Mouse (Mus musculus): ENCODE results near the gene Nmnat2. TPM values are rescaled to one million over a fixed set of nuclear protein-coding genes. Genes with fewer than 3 reads are reported as not detected.

Nmnat2 gene
- polyA plus RNA-seq, 1 experiment from 2014 or later = 0.89 TPM

DNA sequence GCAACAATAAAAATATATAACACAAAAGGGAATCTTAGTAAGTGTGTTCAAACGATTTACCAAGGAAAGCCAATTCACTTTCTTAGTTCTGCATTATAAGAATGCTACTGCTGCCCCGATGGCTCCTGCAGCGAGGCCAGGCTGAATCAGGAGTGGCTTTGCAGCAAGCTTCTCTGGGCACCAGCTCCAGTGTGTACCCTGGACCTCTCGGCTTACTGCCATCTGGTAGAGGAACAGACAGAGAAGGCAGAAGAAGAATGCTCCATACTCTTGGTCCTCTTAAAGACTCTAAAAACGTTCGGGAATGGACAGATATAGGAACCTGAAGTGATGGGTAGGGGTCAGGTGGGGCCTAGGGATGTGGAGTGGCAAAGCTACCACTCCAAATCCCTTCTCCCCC lies 53.0 kb downstream of the Nmnat2 start:
- H3K27me3 ChIP-seq = no peaks in the 10 kb centered on the region
- no peak overlapping the region for H3K27ac ChIP-seq
- H3K9me3 ChIP-seq (replicated peaks) = no peaks in the 10 kb centered on the region
- H3K4me1 ChIP-seq (replicated peaks) = peaks cover 8% of the 10 kb centered on the region; the same call in 1 of the 2 replicates
- H3K9ac ChIP-seq = no peak overlapping the region
- H3K4me3 ChIP-seq = no peak overlapping the region
- no peak overlapping the region for H3K4me2 ChIP-seq
- H3K36me3 ChIP-seq = no peaks in the 10 kb centered on the region
- ATAC-seq (replicated peaks; ENCODE audit: insufficient number of reproducible peaks, insufficient read depth, low FRiP score, low read depth) = no peak
- WGBS = 82% methylated on average over 6 of the region's 6 CpGs

DNA sequence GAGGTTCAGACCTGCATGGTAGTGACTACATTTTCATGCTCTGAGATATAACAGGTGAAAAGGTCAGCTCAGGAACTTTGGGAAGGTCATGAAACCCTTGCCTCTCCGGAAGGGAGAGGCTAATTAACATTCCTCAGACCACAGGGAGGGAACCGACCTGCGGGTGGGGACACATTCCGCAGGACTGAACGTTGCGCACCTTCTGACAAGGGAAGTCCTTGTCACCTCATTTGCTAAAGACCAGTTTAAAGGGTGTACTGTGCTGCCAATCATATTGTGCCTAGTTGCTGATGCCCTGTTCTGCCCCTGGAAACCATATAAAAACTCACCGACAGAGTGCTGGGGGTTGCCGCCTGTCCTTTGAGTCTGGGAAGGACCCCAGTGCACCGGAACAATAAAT lies 54.5 kb downstream of the Nmnat2 start:
- no peak overlapping the region for H3K4me3 ChIP-seq
- H3K9me3 ChIP-seq (replicated peaks) = no peaks in the 10 kb centered on the region
- H3K27ac ChIP-seq = no peak overlapping the region
- no peak overlapping the region for H3K4me2 ChIP-seq
- H3K36me3 ChIP-seq = no peaks in the 10 kb centered on the region
- H3K9ac ChIP-seq = no peak overlapping the region
- peaks cover 11% of the 10 kb centered on the region; the same call in 1 of the 2 replicates for H3K4me1 ChIP-seq (replicated peaks)
- no peak for ATAC-seq (replicated peaks; ENCODE audit: insufficient number of reproducible peaks, insufficient read depth, low FRiP score, low read depth)
- 48% methylated on average over 9 of the region's 9 CpGs for WGBS
- no peaks in the 10 kb centered on the region for H3K27me3 ChIP-seq

DNA sequence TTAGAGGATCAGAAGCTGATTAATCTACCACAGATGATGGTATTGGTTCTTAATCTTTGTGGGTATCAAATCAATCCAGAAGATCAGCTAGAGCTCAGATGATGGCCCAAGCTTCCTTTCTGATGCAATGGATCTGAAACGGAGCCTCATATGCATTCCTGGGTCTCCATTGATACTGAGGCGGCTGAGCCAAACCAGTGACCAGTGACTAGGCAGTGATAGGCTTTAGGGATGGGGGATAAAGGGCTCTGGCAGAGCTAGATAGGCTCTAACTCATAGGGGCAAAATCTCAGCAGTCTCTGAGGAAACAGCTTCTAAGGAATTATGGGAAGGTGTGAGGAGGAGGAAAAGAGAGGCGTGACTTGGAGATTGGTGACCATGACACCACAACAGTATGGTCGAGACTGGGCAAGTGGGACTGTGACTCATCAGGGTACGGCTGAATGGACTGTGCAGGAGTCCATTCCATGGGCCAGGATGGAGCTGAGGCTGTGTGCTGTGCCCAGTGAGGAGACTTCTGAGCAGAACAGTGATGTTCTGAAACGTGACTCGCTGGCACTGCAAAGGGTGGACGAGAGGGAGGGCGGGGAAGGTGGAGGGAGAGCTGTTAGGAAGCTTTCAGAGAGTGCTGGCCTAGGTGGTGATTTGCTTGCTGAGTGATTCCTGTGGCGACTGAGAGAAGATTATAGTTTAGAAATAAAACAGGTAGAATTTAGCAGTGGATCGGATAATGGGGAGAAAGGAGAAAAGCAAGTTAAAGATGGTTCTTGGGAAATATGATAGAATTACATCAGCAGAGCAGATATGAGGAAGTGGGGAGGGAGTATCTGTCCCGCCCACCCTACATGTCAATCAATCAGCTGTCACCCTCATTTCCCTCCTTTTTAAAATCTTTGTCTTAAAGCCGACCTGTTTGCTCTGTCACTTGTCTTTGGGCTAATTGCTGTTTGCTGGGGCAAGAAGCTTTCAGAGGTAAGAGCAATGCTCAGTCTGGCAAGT lies 55.9 kb downstream of the Nmnat2 start:
- Histone ChIP-seq H3K4me2 (no peak overlapping the region), H3K9me3 (replicated peaks) (no peaks in the 10 kb centered on the region), H3K4me1 (replicated peaks) (peaks cover 17% of the 10 kb centered on the region; the same call in 1 of the 2 replicates), H3K27ac (no peak overlapping the region), H3K27me3 (no peaks in the 10 kb centered on the region), H3K36me3 (no peaks in the 10 kb centered on the region), H3K4me3 (no peak overlapping the region), H3K9ac (no peak overlapping the region)
- ATAC-seq (replicated peaks; ENCODE audit: insufficient number of reproducible peaks, insufficient read depth, low FRiP score, low read depth) = no peak
- WGBS = 64% methylated on average over 13 of the region's 13 CpGs

DNA sequence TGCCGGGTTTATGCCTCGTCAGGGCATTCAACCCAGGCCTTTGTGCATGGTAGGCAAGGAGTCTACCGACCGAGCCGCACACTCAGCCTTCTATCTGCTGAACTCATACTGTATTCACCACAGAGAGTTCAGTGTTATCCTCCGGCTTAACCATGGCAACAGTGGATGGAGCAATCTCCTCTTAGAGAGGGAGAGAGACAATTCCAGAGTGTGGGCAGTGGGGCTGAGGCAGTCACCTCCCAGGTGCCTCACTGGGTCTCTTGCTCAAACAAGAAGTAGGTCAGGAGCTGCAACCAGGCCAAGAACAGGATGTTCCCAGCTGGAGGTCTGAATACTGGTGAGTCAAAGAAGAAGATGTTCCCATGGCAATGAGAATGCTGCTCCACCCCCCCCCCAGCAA lies 56.8 kb downstream of the Nmnat2 start:
- no peaks in the 10 kb centered on the region for H3K27me3 ChIP-seq
- no peak overlapping the region for H3K27ac ChIP-seq
- no peaks in the 10 kb centered on the region for H3K9me3 ChIP-seq (replicated peaks)
- no peak overlapping the region for H3K4me2 ChIP-seq
- 86% methylated on average over 6 of the region's 6 CpGs for WGBS
- ATAC-seq (replicated peaks; ENCODE audit: insufficient number of reproducible peaks, insufficient read depth, low FRiP score, low read depth) = no peak
- no peak overlapping the region for H3K9ac ChIP-seq
- H3K4me3 ChIP-seq = no peak overlapping the region
- peaks cover 11% of the 10 kb centered on the region; the same call in 1 of the 2 replicates for H3K4me1 ChIP-seq (replicated peaks)
- no peaks in the 10 kb centered on the region for H3K36me3 ChIP-seq

DNA sequence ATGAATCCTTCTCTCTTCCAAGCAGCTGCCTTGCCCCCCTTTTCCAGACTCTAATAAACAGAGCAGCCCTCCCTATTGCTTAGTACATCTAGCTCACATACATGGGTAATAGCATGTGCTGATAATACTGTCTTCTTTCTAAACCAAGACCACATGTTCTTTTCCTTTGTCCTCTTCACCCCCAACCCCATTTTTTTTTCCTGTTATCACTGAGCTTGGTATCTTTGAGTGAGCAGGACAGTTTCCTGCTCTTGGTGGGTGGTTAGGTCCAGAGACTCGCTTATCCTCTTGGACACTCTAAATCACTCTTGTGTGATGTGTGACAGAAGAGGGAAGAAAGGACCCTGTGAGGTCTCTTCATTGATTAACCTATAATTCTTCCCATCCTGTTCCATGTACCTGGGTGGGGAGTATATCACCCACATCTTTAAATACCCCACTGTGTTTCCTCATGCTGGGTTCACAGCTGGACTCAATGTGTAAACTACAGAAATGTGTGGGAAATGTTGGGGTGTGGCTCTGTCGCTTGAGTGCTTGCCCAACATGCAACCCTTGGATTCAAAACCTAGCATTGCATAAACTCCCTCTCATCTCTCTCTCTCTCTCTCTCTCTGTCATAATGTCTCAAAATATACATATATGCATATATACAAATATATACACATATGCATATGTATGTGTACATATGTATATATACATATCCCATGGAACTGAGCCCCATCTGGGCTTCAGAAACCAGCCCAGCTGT lies 58.9 kb downstream of the Nmnat2 start:
- Histone ChIP-seq H3K9me3 (replicated peaks) (no peaks in the 10 kb centered on the region), H3K9ac (no peak overlapping the region), H3K4me3 (no peak overlapping the region), H3K4me1 (replicated peaks) (peaks cover 11% of the 10 kb centered on the region; the same call in 1 of the 2 replicates), H3K4me2 (no peak overlapping the region), H3K27me3 (no peaks in the 10 kb centered on the region), H3K27ac (peak overlapping the region; percentile 46; the same call in 1 of the 2 replicates), H3K36me3 (no peaks in the 10 kb centered on the region)
- 57% methylated on average over 2 of the region's 2 CpGs for WGBS
- no peak for ATAC-seq (replicated peaks; ENCODE audit: insufficient number of reproducible peaks, insufficient read depth, low FRiP score, low read depth)

DNA sequence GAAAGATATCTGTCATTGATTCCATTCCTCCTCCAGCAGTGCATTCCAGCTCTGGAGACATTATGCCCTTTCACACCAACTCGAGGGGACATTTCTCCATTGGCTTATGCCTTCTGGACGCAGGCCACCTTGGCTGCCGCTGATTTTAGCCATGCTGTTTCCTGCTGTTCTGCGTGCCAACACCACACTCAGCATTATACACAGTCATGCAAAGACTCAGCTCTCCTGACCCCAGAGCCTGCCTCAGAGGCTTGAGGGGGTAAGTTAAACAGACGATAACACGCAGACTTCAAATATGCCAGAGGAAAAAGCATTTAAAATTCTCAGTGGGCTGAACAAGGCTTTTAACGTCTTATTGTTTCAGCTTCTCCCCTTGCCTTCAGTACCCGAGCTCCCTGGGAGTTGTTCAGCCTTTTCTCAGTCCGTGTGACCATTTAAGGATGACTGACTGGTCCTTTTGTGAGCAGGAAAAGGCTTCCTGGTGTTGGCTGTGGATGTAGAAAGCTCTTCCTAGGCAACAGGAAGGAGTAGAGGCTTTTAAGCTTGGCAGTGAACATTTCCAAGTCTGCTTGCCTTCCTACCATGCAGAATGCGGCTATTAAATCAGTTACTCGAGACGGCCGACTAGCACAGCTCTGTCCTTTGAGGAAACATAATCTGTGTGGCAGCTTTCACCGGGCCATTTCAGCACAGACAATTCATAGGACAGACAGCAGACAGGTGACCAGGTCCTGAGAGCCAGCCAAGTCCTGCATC lies 59.8 kb downstream of the Nmnat2 start:
- H3K36me3 ChIP-seq = no peaks in the 10 kb centered on the region
- peaks cover 11% of the 10 kb centered on the region; the same call in 1 of the 2 replicates for H3K4me1 ChIP-seq (replicated peaks)
- no peak for ATAC-seq (replicated peaks; ENCODE audit: insufficient number of reproducible peaks, insufficient read depth, low FRiP score, low read depth)
- H3K4me2 ChIP-seq = 0 out of 2 replicates have a peak overlapping the region, but pooled peaks have one; percentile 4
- no peak overlapping the region for H3K4me3 ChIP-seq
- H3K27me3 ChIP-seq = no peaks in the 10 kb centered on the region
- WGBS = 41% methylated on average over 14 of the region's 14 CpGs
- no peak overlapping the region; the same call in 1 of the 2 replicates for H3K9ac ChIP-seq
- peak overlapping the region; percentile 46 for H3K27ac ChIP-seq
- H3K9me3 ChIP-seq (replicated peaks) = no peaks in the 10 kb centered on the region

DNA sequence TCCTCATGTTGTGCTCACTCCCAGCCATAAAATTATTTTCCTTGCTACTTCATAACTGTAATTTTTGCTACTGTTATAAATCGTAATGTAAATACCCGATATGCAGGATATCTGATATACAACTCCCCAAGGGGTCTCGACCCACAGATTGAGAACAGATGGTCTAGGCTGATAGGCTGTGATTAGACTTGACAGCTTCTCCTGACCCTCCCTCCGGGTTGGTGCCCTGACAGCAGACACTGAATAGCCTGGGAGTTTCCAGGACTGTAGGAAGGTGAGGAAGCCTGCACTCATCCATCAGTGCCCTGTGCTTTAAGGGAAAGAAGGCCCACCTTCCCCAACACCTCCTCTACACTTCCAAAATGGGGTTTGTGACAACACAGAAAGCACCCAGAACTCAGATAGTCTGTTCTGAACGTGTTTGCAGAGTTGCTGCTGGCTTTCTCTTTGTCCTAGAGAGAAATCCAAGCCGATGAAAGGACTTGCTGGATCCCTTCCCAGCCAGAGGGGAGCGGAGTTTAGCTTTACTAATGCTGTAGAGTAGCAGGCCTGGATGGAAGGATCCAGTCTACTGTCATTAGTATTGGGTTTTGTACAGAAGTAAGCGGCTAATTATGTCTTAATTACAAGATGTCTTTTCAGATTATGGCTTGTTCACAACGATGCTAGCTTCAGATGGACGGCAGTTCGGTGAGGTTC lies 61.8 kb downstream of the Nmnat2 start:
- Histone ChIP-seq H3K9ac (no peak overlapping the region), H3K27me3 (no peaks in the 10 kb centered on the region), H3K4me3 (no peak overlapping the region), H3K4me2 (no peak overlapping the region), H3K4me1 (replicated peaks) (peaks cover 11% of the 10 kb centered on the region; the same call in 1 of the 2 replicates), H3K36me3 (no peaks in the 10 kb centered on the region), H3K9me3 (replicated peaks) (no peaks in the 10 kb centered on the region), H3K27ac (no peak overlapping the region)
- WGBS = 58% methylated on average over 11 of the region's 11 CpGs
- no peak for ATAC-seq (replicated peaks; ENCODE audit: insufficient number of reproducible peaks, insufficient read depth, low FRiP score, low read depth)

DNA sequence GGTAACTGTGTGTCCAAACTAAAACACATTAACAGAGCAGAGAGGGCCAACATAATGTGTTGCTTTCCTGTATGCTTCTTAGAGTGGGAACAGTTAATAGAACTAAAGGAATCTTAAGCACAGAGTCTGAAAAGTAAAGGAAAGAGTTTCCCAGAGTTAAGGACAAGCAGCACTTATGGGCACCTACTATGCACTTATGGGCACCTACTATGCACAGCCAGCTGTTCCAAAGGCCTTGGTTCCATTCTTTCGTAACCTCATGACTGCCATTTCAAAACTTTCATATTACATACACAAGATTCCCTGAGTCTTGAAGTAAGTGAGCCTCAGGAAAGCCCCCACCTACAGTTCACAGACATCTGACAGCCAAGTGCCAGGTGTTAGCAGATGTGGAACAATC lies 64.3 kb downstream of the Nmnat2 start:
- ATAC-seq (replicated peaks; ENCODE audit: insufficient number of reproducible peaks, insufficient read depth, low FRiP score, low read depth) = no peak
- no peak overlapping the region for H3K4me3 ChIP-seq
- no peaks in the 10 kb centered on the region for H3K36me3 ChIP-seq
- no peaks in the 10 kb centered on the region for H3K9me3 ChIP-seq (replicated peaks)
- no peak overlapping the region for H3K4me2 ChIP-seq
- no peak overlapping the region for H3K9ac ChIP-seq
- peaks cover 11% of the 10 kb centered on the region; the same call in 1 of the 2 replicates for H3K4me1 ChIP-seq (replicated peaks)
- WGBS = 91% methylated on average over 1 of the region's 1 CpGs
- no peaks in the 10 kb centered on the region for H3K27me3 ChIP-seq
- no peak overlapping the region for H3K27ac ChIP-seq

DNA sequence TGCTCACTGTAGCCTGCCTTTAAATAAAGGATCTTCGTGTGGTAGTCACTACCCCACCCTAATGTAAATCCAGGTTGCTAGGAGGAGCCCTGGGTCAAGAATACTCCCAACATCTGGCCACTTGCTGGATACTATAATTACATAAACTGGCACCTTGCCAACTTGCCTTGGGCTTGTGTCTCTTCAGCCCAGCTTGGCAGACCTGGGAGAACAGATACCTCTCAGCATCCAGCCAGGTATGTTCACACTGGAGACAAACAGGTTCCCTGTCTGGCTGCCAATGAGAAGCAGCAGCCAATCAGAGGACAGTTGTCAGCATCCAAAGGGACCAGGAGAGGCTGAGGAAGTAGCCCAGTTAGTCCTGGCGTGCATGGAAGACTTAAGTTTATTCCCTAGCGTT lies 64.8 kb downstream of the Nmnat2 start:
- Histone ChIP-seq H3K9ac (no peak overlapping the region), H3K4me2 (no peak overlapping the region), H3K27ac (no peak overlapping the region), H3K36me3 (no peaks in the 10 kb centered on the region), H3K9me3 (replicated peaks) (no peaks in the 10 kb centered on the region), H3K27me3 (no peaks in the 10 kb centered on the region), H3K4me1 (replicated peaks) (peaks cover 8% of the 10 kb centered on the region; the same call in 1 of the 2 replicates), H3K4me3 (no peak overlapping the region)
- no peak for ATAC-seq (replicated peaks; ENCODE audit: insufficient number of reproducible peaks, insufficient read depth, low FRiP score, low read depth)
- WGBS = 72% methylated on average over 3 of the region's 3 CpGs

DNA sequence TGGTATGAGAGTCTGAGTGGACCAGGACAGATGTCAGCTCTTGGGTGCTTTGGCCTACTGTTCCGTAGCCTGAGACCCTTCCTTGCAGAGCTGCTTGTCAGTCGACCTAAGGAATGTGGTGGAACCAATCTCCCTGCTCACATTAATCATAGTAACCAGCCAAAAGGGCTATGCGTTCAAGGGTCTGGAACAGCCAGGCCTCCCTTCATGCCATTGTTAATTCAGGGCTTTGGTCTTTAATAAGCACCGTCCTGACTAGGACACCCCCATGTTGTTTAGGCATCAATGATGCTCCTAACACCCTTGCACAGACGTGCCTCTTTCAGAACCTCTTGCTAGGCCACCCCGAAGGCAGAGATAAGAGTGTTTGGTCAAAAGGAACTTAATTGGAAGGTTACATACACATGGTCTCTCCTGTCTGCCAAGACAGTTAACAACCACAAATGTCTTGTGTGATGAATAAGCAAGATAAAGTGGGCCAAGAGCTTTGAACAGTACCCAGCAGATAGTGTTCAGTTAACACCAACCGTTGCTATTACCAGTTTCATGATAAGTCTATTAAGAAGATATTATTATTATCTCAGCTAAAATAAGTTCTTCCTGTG lies 66.3 kb downstream of the Nmnat2 start:
- Histone ChIP-seq H3K4me1 (replicated peaks) (0 out of 2 replicates have a peak, but pooled peaks cover 2% of the 10 kb centered on the region), H3K4me2 (no peak overlapping the region), H3K9ac (no peak overlapping the region), H3K9me3 (replicated peaks) (no peaks in the 10 kb centered on the region), H3K36me3 (no peaks in the 10 kb centered on the region), H3K27ac (no peak overlapping the region), H3K4me3 (no peak overlapping the region), H3K27me3 (no peaks in the 10 kb centered on the region)
- no peak for ATAC-seq (replicated peaks; ENCODE audit: insufficient number of reproducible peaks, insufficient read depth, low FRiP score, low read depth)
- 49% methylated on average over 7 of the region's 7 CpGs for WGBS
